Mouse (Mus musculus): ENCODE measurements around the gene Polr2g.

Gene Polr2g

GRCm38 (mm10) chr19:8765562-8765961, 32.8 kb downstream of the Polr2g start:
- intact Hi-C loops (cut with DNase I) = no loop called here

DNA sequence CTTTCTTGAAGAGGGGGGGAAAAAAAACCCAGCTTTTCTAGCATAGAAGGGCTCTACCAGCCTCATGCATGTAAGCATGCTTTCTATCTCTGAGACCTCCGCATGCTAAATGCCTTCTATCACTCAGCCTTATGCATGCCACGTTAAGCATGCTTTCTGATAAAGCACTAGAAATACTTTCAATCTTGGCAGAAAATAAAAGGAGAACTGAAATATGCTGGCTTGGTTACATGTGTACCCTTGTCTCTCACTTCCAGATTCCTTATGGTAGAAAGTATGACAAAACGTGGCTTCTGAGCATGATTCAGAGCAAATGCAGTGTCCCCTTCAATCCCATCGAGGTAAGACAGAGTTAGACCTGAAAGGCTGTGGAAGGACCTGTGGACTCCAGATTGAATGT, 35.1 kb downstream of the Polr2g start:
- intact Hi-C loops (cut with DNase I) = no loop called here

- intact Hi-C loops (cut with DNase I) = no loop called here
Observed at GRCm38 (mm10) chr19:8760757-8761156, 37.6 kb downstream of the Polr2g start.

GRCm38 (mm10) chr19:8758899-8759298, 39.5 kb downstream of the Polr2g start:
- intact Hi-C loops (cut with DNase I) = loop anchor here (10.0 kb wide), 1 partner anchor 56 kb away; the partner anchor contains the start of gene Ttc9c

DNA sequence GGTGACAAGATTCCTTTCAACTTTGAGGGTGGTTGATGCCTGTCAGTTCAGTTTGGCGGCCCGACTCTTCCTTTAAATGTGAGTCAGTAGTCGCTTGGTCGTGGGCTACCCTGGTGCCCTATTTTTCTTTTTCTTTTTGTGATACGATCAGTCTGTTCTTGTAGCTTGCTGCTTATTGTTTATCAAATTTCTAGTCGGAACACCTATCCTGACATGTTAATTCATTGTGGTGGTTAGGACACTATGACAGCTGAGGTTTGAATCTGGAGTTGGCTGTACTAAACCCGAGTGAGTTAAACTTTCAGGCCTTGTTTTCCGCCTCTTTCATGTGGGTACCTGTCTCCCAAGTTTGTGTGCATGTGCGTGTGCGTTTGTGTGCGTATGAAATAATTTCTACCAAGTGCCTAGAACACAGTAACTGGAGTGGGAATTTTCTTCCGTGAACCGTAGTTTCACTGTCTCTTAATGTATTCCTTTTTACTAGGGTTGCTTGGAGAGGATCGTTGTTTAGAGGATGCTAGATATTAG, 40.8 kb downstream of the Polr2g start:
- intact Hi-C loops (cut with DNase I) = loop anchor here (10.0 kb wide), 1 partner anchor 57 kb away; the partner anchor contains the start of gene Ttc9c

- intact Hi-C loops (cut with DNase I) = loop anchor here (10.0 kb wide), 1 partner anchor 58 kb away; the partner anchor contains the start of gene Ttc9c
Observed at GRCm38 (mm10) chr19:8756635-8757387, 41.6 kb downstream of the Polr2g start, which contains the start of gene Nxf1. Nxf1 (plus strand) TSS chr19:8757073.

DNA sequence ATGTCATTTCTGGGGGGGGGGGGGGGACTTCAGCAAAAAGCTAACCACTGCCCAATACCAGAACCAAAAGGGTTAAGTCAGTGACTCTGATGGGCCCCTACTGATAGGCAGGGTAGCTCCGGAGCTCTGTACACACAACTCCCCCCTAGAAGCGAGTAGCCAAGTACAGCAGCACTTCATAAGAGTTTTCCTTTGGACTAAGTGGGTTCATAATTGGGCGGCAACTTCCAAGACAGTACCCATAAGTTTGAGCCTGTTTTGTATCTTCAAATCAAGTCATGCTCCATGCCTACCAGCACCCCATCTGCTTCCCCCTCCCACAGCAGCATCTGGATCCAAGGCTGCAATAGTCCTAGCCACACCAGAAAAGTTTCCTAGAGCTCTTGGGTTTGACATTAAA, 42.7 kb downstream of the Polr2g start:
- intact Hi-C loops (cut with DNase I) = loop anchor here (10.0 kb wide), 1 partner anchor 59 kb away; the partner anchor contains the start of gene Ttc9c

- intact Hi-C loops (cut with DNase I) = no loop called here
Observed at GRCm38 (mm10) chr19:8747368-8747767, 51.0 kb downstream of the Polr2g start.

DNA sequence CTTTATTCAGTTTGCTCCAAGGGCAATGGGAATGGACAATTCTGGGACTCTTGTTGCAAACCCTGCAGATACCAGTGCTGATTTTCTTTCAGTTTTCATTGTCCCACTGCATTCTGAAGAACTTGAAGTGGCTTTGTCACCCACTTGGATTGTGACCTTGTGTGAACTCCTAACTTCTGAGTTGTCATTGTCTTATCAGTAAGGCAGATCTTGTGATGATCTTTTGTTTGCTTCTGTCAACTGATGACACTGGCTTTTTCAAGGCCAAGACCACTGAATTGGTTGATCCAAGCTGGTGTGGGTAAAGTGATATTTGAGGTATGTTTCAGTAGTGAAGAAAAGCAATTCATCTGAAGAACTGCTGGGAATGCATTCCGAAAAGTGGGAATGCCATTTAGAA, 53.0 kb downstream of the Polr2g start:
- intact Hi-C loops (cut with DNase I) = no loop called here
